Mouse (Mus musculus) lung, postnatal 0 days (tissue): ENCODE results near the gene Ankrd17. TPM values are rescaled to one million over a fixed set of nuclear protein-coding genes. Genes with fewer than 3 reads are reported as not detected.

ENCODE experiments used
- ATAC-seq: fragments of 200-750 bp; cut with Nextera tagmentation; 2 replicates; pipeline ENCODE4 v1.8.0; 2017; ENCODE audit warnings: moderate library complexity
- DNase-seq: peaks from one replicate; pipeline ENCODE4 v3.0.0-alpha.2; 2016; ENCODE audit warnings: low spot score
- H3K27ac ChIP-seq: fragments of 300-500 bp; sonication (generic); 2 replicates; pipeline ENCODE4 v1.5.1; 2014; ENCODE audit warnings: antibody characterized with exemption, mild to moderate bottlenecking, low read length, mixed read lengths
- H3K27me3 ChIP-seq: fragments of 300-500 bp; sonication (generic); replicated peaks from 2 replicates; pipeline ENCODE4 v1.6.1; 2014; ENCODE audit warnings: low read length, mixed read lengths; ENCODE audit not compliant: insufficient read depth
- H3K36me3 ChIP-seq: fragments of 300-500 bp; sonication (generic); 2 replicates; pipeline ENCODE4 v1.6.1; 2014; ENCODE audit warnings: low read length, mixed read lengths; ENCODE audit not compliant: insufficient read depth
- H3K4me1 ChIP-seq: fragments of 300-500 bp; sonication (generic); 2 replicates; pipeline ENCODE4 v1.6.1; 2014; ENCODE audit warnings: antibody characterized with exemption, low read depth, low read length, mixed read lengths; ENCODE audit not compliant: insufficient read depth
- H3K4me2 ChIP-seq: fragments of 300-500 bp; sonication (generic); replicated peaks from 2 replicates; pipeline ENCODE4 v1.6.1; 2014; ENCODE audit warnings: low read depth, mild to moderate bottlenecking, low read length, moderate library complexity, mixed read lengths
- H3K4me3 ChIP-seq: fragments of 300-500 bp; sonication (generic); 2 replicates; pipeline ENCODE4 v1.5.1; 2014; ENCODE audit warnings: low read depth, low read length
- H3K9ac ChIP-seq: fragments of 300-500 bp; sonication (generic); replicated peaks from 2 replicates; pipeline ENCODE4 v1.6.1; 2014; ENCODE audit warnings: low read depth, mild to moderate bottlenecking
- H3K9me3 ChIP-seq: fragments of 300-500 bp; sonication (generic); 2 replicates; pipeline ENCODE4 v1.6.1; 2016; ENCODE audit warnings: low read length, mixed read lengths
- CTCF ChIP-seq: IDR thresholded peaks from 2 replicates; pipeline ENCODE4 v1.5.1; 2016; ENCODE audit warnings: antibody characterized with exemption, mild to moderate bottlenecking
- EP300 ChIP-seq: IDR thresholded peaks from 2 replicates; pipeline ENCODE4 v1.6.1; 2016; ENCODE audit warnings: antibody characterized with exemption, mild to moderate bottlenecking, control low read depth
- WGBS: fragments of 180-500 bp; shearing (Covaris S2); extraction: QIAGEN DNeasy Blood & Tissue Kit; methylation state at CpG from one replicate; pipeline ENCODE4 v1.1.7; 2014; 5-methylcytosine and 5-hydroxymethylcytosine counted together
- polyA plus RNA-seq: library from polyadenylated mRNA; unstranded; fragments of >200 nt; fragmentation: Nextera tagmentation; extraction: Ambion mirVana; gene quantifications from 2 replicates; pipeline ENCODE4 v1.2.1, GENCODE M21; 2015

Gene Ankrd17
- polyA plus RNA-seq, 1 experiment from 2014 or later: 16.0 TPM

- Histone ChIP-seq H3K27me3 (no peaks in the 10 kb centered on the region), H3K4me1 (no peaks in the 10 kb centered on the region), H3K4me3 (no peak overlapping the region), H3K9ac (no peak overlapping the region), H3K36me3 (peaks cover 13% of the 10 kb centered on the region; the same call in 1 of the 2 replicates), H3K9me3 (no peaks in the 10 kb centered on the region), H3K27ac (no peak overlapping the region), H3K4me2 (no peak overlapping the region)
- ATAC-seq (no peak), DNase-seq (no peak)
- WGBS: 92% methylated on average over 12 of the region's 12 CpGs
- no peak for TF ChIP-seq EP300
- no peak for TF ChIP-seq CTCF
Measured at GRCm38 (mm10) chr5:90217226-90217625, 149.2 kb downstream of the Ankrd17 start.

GRCm38 (mm10) chr5:90213356-90213755, 153.0 kb downstream of the Ankrd17 start:
- no peak for ATAC-seq
- Histone ChIP-seq H3K9ac (no peak overlapping the region), H3K27me3 (no peaks in the 10 kb centered on the region), H3K36me3 (peaks cover 13% of the 10 kb centered on the region; the same call in 1 of the 2 replicates), H3K4me2 (no peak overlapping the region), H3K4me3 (no peak overlapping the region), H3K27ac (no peak overlapping the region), H3K9me3 (no peaks in the 10 kb centered on the region), H3K4me1 (no peaks in the 10 kb centered on the region)
- no peak for TF ChIP-seq EP300
- TF ChIP-seq CTCF: no peak
- WGBS: 94% methylated on average over 12 of the region's 12 CpGs
- DNase-seq: no peak

GRCm38 (mm10) chr5:90203168-90203567, 163.2 kb downstream of the Ankrd17 start:
- ATAC-seq: peak; percentile 33; the same call in 1 of the 2 replicates
- H3K9ac ChIP-seq: no peak overlapping the region
- no peaks in the 10 kb centered on the region for H3K4me1 ChIP-seq
- no peaks in the 10 kb centered on the region for H3K27me3 ChIP-seq
- H3K27ac ChIP-seq: no peak overlapping the region
- TF ChIP-seq CTCF (peak; percentile 85), EP300 (no peak)
- WGBS: 12% methylated on average over 5 of the region's 5 CpGs
- no peak overlapping the region for H3K4me2 ChIP-seq
- no peak overlapping the region for H3K4me3 ChIP-seq
- DNase-seq: peak; percentile 78
- no peaks in the 10 kb centered on the region for H3K36me3 ChIP-seq
- H3K9me3 ChIP-seq: no peaks in the 10 kb centered on the region

- Histone ChIP-seq H3K27me3 (no peaks in the 10 kb centered on the region), H3K9me3 (no peaks in the 10 kb centered on the region), H3K27ac (no peak overlapping the region), H3K4me1 (no peaks in the 10 kb centered on the region), H3K4me2 (no peak overlapping the region), H3K36me3 (no peaks in the 10 kb centered on the region), H3K4me3 (no peak overlapping the region), H3K9ac (no peak overlapping the region)
- no peak for TF ChIP-seq CTCF
- no peak for TF ChIP-seq EP300
- DNase-seq (no peak), ATAC-seq (no peak)
- WGBS: 60% methylated on average over 9 of the region's 9 CpGs
Measured at GRCm38 (mm10) chr5:90202447-90203117, 163.8 kb downstream of the Ankrd17 start.

- Histone ChIP-seq H3K9ac (no peak overlapping the region), H3K36me3 (no peaks in the 10 kb centered on the region), H3K4me2 (no peak overlapping the region), H3K27ac (no peak overlapping the region), H3K4me3 (no peak overlapping the region), H3K27me3 (no peaks in the 10 kb centered on the region), H3K9me3 (no peaks in the 10 kb centered on the region), H3K4me1 (no peaks in the 10 kb centered on the region)
- 44% methylated on average over 15 of the region's 16 CpGs for WGBS
- DNase-seq (no peak), ATAC-seq (no peak)
- no peak for TF ChIP-seq CTCF
- TF ChIP-seq EP300: no peak
Measured at GRCm38 (mm10) chr5:90199922-90200632, 166.3 kb downstream of the Ankrd17 start.

GRCm38 (mm10) chr5:90194831-90195230, 171.5 kb downstream of the Ankrd17 start:
- DNase-seq: peak; percentile 77
- WGBS: 22% methylated on average over 6 of the region's 6 CpGs
- Histone ChIP-seq H3K27me3 (no peaks in the 10 kb centered on the region), H3K27ac (no peak overlapping the region), H3K4me2 (no peak overlapping the region), H3K36me3 (no peaks in the 10 kb centered on the region), H3K9ac (no peak overlapping the region), H3K4me1 (no peaks in the 10 kb centered on the region), H3K4me3 (no peak overlapping the region), H3K9me3 (no peaks in the 10 kb centered on the region)
- peak; percentile 83 for TF ChIP-seq CTCF
- TF ChIP-seq EP300: no peak
- no peak for ATAC-seq
